Comparison of ENCODE assay signal across 23 mouse cellular contexts in genomic region chr11:119234770-119235169, GRCm38 (mm10). TPM values are rescaled to one million over a fixed set of nuclear protein-coding genes. Genes with fewer than 3 reads are reported as not detected.
A peak's percentile ranks its signal among the peaks of the same experiment; 100 is the strongest.
DNase-seq lines count a peak whose midpoint lies in the region; ATAC-seq and TF ChIP-seq lines count a peak whose summit lies in the region.
"Had no signal": no experiment of that assay in that cellular context is flagged by ENCODE, and none has a peak within 500 bp of the region (broad histone marks: within the 10 kb centered on the region; RNA-seq: fewer than 3 reads in every experiment).

No protein-coding gene starts in this region.

- no peak overlapping the region for H3K4me3 ChIP-seq in kidney, postnatal 0 days (replicated peaks; ENCODE audit: low read depth, low read length)
- H3K4me3 ChIP-seq in forebrain, embryonic 16.5 days (replicated peaks; ENCODE audit: low read length), result no peak overlapping the region
- H3K4me3 ChIP-seq: heart, embryonic 13.5 days; hindbrain, embryonic 13.5 days; neural tube, embryonic 12.5 days had no signal

- H3K36me3 ChIP-seq in kidney, postnatal 0 days (ENCODE audit: insufficient read depth, low read length), result no peaks in the 10 kb centered on the region
- no peaks in the 10 kb centered on the region for H3K36me3 ChIP-seq in forebrain, embryonic 16.5 days (ENCODE audit: control insufficient read depth, insufficient read depth)
- H3K36me3 ChIP-seq: heart, embryonic 13.5 days had no signal

- no peak overlapping the region for H3K27ac ChIP-seq in kidney, postnatal 0 days
- H3K27ac ChIP-seq in forebrain, embryonic 16.5 days (ENCODE audit: low read length), result no peak overlapping the region
- H3K27ac ChIP-seq: heart, embryonic 13.5 days; hindbrain, embryonic 13.5 days; neural tube, embryonic 12.5 days had no signal

- H3K4me1 ChIP-seq in kidney, postnatal 0 days (replicated peaks; ENCODE audit: insufficient read depth, low read length), result 0 out of 2 replicates have a peak, but pooled peaks cover 9% of the 10 kb centered on the region
- H3K4me1 ChIP-seq in forebrain, embryonic 16.5 days (replicated peaks; ENCODE audit: control insufficient read depth, insufficient read depth, low read length), result peaks cover 9% of the 10 kb centered on the region

- 97% methylated on average over 10 of the region's 10 CpGs for WGBS in kidney, postnatal 0 days
- WGBS in forebrain, embryonic 16.5 days, result 99% methylated on average over 10 of the region's 10 CpGs

- H3K9me3 ChIP-seq in kidney, postnatal 0 days (replicated peaks; ENCODE audit: low read length), result no peaks in the 10 kb centered on the region
- no peaks in the 10 kb centered on the region for H3K9me3 ChIP-seq in forebrain, embryonic 16.5 days (ENCODE audit: control insufficient read depth, low read length)
- H3K9me3 ChIP-seq: hindbrain, embryonic 13.5 days; neural tube, embryonic 12.5 days had no signal

- no peak overlapping the region for H3K9ac ChIP-seq in kidney, postnatal 0 days (ENCODE audit: low read depth, low read length)
- no peak overlapping the region for H3K9ac ChIP-seq in forebrain, embryonic 16.5 days (replicated peaks; ENCODE audit: low read depth, low read length)
- H3K9ac ChIP-seq: heart, embryonic 13.5 days; hindbrain, embryonic 13.5 days; neural tube, embryonic 12.5 days had no signal

- H3K4me2 ChIP-seq in kidney, postnatal 0 days (ENCODE audit: low read length), result no peak overlapping the region
- no peak overlapping the region for H3K4me2 ChIP-seq in forebrain, embryonic 16.5 days (ENCODE audit: low read length)
- H3K4me2 ChIP-seq: heart, embryonic 13.5 days; hindbrain, embryonic 13.5 days; neural tube, embryonic 12.5 days had no signal

- no peak for DNase-seq in kidney, postnatal 0 days (ENCODE audit: low spot score)
- DNase-seq in kidney, postnatal 4 days, result no peak
- DNase-seq in thymus, postnatal 4 days, result peak; percentile 45
- DNase-seq in thymus, postnatal 36 days, result no peak
- DNase-seq in R1 (ENCODE audit: low read depth, low spot score), result peak; percentile 54
- no peak for DNase-seq in testis, postnatal 10 days (ENCODE audit: low spot score)
- DNase-seq: adrenal gland, postnatal 14 days; cerebellum, adult 8-10 months; cerebellum, postnatal 36 days; embryo, embryonic 11 days; gastrocnemius, postnatal 10 days; heart, adult 11 months; heart, postnatal 14 days; lung, postnatal 14 days; midbrain, embryonic 14.5 days; right cerebral cortex, postnatal 14 days; thymus, postnatal 14 days had no signal

- no peaks in the 10 kb centered on the region for H3K27me3 ChIP-seq in kidney, postnatal 0 days (ENCODE audit: insufficient read depth, low read length)
- no peaks in the 10 kb centered on the region for H3K27me3 ChIP-seq in forebrain, embryonic 16.5 days (replicated peaks; ENCODE audit: control insufficient read depth, insufficient read depth, low read length)
- H3K27me3 ChIP-seq: hindbrain, embryonic 13.5 days; neural tube, embryonic 12.5 days had no signal

- TF ChIP-seq CTCF in kidney, postnatal 0 days (IDR thresholded peaks at IDR 0.05; ENCODE audit: low read depth), result peak; percentile 24; the same call in 1 of the 2 replicates

- ATAC-seq in kidney, postnatal 0 days (replicated peaks; ENCODE audit: low FRiP score, low read depth), result no peak
- ATAC-seq in forebrain, embryonic 16.5 days, result no peak
- ATAC-seq: forebrain, embryonic 14.5 days had no signal

RNA-seq across cellular contexts. Expression of gene Ccdc40, which starts 6.4 kb away (rescaled TPM):
- 3.3 and 4.0 TPM in 2 replicates for polyA plus RNA-seq in kidney, postnatal 0 days (2015; fragmentation: Nextera tagmentation; extraction: Ambion mirVana)
- 11.5 and 14.1 TPM in 2 replicates for polyA plus RNA-seq in forebrain, embryonic 16.5 days (2015; fragmentation: Nextera tagmentation; extraction: Ambion mirVana)
- polyA plus RNA-seq: liver, adult 2 months had no signal

RNA-seq across cellular contexts. Expression of gene Tbc1d16, which starts 6.5 kb away (rescaled TPM):
- polyA plus RNA-seq in kidney, postnatal 0 days (2015; fragmentation: Nextera tagmentation; extraction: Ambion mirVana), result 9.2 and 9.5 TPM in 2 replicates
- 52.3 and 54.6 TPM in 2 replicates for polyA plus RNA-seq in forebrain, embryonic 16.5 days (2015; fragmentation: Nextera tagmentation; extraction: Ambion mirVana)

RNA-seq across cellular contexts. Expression of gene Gaa, which starts 32.9 kb away (rescaled TPM):
- 64.6 and 68.5 TPM in 2 replicates for polyA plus RNA-seq in kidney, postnatal 0 days (2015; fragmentation: Nextera tagmentation; extraction: Ambion mirVana)
- 59.8 and 69.7 TPM in 2 replicates for polyA plus RNA-seq in forebrain, embryonic 16.5 days (2015; fragmentation: Nextera tagmentation; extraction: Ambion mirVana)

Comparison
In these comparisons a context has a peak if more than half of its experiments do, and no peak if none do; other contexts are left out.
1. DNase-seq: peak in thymus, postnatal 4 days (single experiment) and R1 (single experiment); none in kidney, postnatal 0 days (single experiment), kidney, postnatal 4 days (0 of 2), thymus, postnatal 36 days (0 of 2) and testis, postnatal 10 days (single experiment).